Mouse (Mus musculus): ENCODE measurements around the gene Ints12. TPM values are rescaled to one million over a fixed set of nuclear protein-coding genes. Genes with fewer than 3 reads are reported as not detected.

Gene Ints12
- total RNA-seq, 2 experiments from 2014 or later, result 7.3 to 7.6 TPM

GRCm38 (mm10) chr3:133144511-133145147, 53.0 kb downstream of the Ints12 start:
- no peak for DNase-seq

GRCm38 (mm10) chr3:133151629-133152028, 60.0 kb downstream of the Ints12 start:
- DNase-seq, result no peak

- no peak for DNase-seq
Observed at GRCm38 (mm10) chr3:133152831-133153230, 61.2 kb downstream of the Ints12 start.

GRCm38 (mm10) chr3:133153629-133154028, 62.0 kb downstream of the Ints12 start:
- DNase-seq, result no peak

GRCm38 (mm10) chr3:133154683-133155082, 63.0 kb downstream of the Ints12 start:
- no peak for DNase-seq

GRCm38 (mm10) chr3:133158260-133158659, 66.6 kb downstream of the Ints12 start:
- DNase-seq, result no peak

Other genes with a start within 250 kb of the Ints12 start
- 1 to 10 TPM; 6.8 to 7.7 TPM for gene Npnt, start 141.5 kb upstream of the Ints12 start, total RNA-seq (2021)
- 1 to 10 TPM; 2.0 to 2.4 TPM for gene Gstcd, start 193 bp downstream of the Ints12 start, total RNA-seq (2021)
- not detected for gene Arhgef38, start 143.1 kb downstream of the Ints12 start, total RNA-seq (2021)
- 10 to 100 TPM; 48.5 to 50.2 TPM for gene Ppa2, start 218.3 kb downstream of the Ints12 start, total RNA-seq (2021)